Mouse (Mus musculus): ENCODE results near the gene Slc25a21.

- TF ChIP-seq ZC3H11A (IDR thresholded peaks at IDR 0.05; ENCODE audit: borderline replicate concordance, low read depth, low read length) (no peak), HCFC1 (IDR thresholded peaks at IDR 0.05; ENCODE audit: borderline replicate concordance, insufficient read depth, low read length) (no peak), ZNF384 (IDR thresholded peaks at IDR 0.05; ENCODE audit: low read depth, low read length) (0 out of 2 replicates have a peak, but pooled peaks have one; percentile 35)
Observed at GRCm38 (mm10) chr12:57243671-57244495, 46.6 kb upstream of the Slc25a21 start.
